Mouse (Mus musculus) neural tube, embryonic 10.5 days (tissue): ENCODE data around the gene Vav3.

Experiments used
- DNase-seq: peaks from one replicate; pipeline ENCODE4 v3.0.0-alpha.2; 2017; ENCODE audit warnings: low spot score; ENCODE audit errors: extremely low spot score

Gene Vav3

DNA sequence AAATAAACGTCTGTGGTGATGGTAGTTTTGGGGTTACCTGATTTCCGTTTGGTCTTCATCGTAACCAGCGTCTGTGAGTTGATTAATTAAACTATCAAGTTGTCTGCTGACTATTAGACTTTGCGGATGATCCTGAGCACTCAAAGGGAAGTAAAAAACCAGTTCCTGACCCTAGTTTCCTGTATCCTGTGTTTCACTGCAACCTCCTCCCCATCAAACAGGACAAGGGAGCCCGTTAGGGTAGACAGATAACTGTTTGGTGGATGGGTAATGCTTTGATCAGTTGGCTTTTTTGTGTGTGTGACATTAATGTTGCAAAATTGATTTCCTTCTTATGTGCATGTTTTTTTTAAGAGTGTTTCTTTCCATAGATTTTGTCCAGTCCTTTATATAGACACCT is 12.2 kb downstream of the Vav3 start:
- no peak for DNase-seq

DNA sequence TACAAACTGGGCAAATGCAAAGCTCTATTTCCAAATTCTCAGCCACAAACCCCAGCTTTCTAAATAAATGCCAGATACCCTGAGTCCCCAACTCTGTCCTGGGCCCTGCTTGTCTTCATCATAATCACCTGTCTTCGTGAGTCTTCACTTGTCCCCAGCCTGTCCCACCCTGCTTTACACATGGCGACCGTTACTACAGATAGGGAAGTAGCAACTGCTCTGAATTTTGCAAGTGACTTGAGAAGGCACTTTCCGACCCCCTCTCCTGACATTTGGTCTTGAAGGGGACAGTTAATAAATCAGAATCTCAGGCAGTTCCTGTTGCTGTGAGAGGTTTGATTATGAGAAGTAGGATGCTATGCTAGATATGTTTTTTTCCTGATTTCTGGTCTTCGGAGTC is 13.4 kb downstream of the Vav3 start:
- DNase-seq, result no peak

DNA sequence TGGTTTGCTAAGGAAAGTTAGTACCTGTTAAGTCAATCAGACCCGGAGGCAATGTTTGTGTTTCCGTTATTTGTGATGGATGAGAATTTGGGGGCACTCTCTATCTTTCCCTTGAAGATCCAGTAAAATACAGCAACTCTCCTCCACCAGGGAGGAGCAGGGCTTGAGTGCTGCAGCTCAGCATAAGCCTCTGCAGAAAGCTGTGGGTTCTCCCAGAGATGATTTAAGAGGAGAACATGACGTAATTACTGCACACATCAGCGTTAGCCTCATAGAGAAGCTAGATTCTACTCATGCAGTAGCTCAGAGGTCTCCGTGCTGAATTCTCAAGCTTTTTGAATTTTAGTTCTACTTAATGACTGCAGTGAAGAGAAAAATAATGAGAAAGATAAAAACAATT is 14.7 kb downstream of the Vav3 start:
- no peak for DNase-seq

DNA sequence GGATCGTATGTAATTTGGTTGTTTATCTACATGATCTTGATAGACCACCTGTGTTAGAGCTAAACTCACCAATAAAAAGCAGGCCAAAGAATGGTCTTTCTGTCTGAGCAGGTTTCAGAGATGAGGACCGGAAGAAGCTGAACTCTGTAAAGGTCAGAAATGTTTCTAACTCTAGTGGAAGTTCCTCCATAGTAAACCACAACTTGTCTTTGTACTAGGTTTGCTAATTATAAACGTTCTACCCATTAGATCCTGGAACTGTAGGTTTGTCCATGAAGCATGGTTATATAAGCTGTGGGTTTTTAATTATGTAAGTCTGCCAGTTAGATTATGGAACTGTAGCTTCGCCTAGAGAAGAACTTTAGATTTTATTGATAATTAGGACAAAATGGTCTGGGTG is 20.3 kb downstream of the Vav3 start:
- DNase-seq, result no peak

DNA sequence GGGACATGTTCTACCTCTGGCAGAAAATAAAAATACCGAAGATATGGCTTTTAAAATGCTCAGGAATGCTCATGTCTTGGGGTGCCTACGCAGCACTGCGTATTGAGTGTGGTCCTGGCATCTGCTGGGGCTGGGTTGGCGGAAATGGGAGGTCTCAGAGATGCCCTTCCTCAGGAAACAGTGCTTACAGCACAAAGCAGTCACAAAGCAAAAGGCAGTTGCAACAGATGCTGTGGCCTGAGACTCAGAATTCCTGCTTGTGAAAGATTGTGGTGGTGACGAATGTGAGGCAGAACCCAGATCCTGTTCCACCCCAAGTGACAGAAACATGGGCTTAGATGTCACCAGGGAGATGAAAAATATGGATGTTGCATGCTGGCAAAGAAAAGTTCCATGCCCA is 21.4 kb downstream of the Vav3 start:
- DNase-seq, result no peak

DNA sequence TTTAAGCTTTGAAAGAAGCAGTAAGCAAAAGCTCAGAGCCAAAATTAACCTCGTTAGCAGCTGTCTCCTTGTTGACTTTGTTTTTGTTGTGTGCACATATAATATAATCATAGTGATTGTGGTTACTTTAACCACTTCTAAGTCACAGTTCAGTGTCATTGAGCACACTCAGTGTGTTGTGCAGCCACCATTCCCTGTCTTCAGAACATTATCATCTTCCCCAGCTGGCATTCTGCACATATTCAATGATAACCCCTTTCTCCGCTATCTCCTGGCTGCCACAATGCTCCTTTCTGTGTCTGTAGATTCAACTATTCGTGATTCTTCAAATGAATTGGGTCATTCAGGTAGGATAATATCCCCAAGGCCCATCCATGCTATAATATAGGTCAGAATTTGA is 21.9 kb downstream of the Vav3 start:
- DNase-seq, result no peak

DNA sequence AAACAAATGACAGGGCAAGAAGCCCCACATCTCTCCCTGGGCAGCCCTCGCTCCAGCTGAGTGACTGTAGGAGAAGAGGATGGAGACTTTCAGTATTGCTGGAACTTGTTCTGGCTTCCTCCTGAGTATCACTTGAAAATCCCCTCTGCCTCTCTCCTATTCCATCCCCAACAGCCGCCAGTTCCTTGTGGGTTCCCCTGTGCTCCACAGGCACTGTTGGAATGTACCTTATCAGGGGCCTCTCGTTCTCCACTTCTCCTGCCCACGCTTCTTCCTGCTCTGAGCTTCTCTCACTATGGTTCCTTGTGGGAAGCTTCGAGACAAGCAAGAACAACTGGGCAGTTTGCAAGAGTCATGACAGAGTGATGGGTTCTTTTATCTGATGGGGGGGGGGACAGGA is 23.1 kb downstream of the Vav3 start:
- DNase-seq, result no peak

DNA sequence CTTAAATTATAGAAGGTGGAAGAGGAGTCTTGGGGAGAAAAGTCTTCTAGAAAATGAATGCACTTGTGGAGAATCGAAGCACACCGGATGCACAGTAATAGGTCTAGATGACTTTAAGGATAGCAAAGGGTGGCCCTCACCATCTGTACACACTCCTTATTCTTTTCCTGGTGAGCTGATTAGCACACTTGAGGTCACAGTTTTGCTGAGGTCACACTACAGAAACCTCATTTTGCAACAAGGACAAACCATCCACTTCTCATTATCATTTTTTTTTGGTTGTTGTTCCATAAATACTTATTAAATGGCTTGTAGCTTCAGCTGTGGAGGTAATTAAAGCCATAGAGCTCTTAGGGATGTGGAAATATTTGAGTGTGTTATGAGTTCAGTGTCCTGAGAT is 25.4 kb downstream of the Vav3 start:
- DNase-seq, result no peak

DNA sequence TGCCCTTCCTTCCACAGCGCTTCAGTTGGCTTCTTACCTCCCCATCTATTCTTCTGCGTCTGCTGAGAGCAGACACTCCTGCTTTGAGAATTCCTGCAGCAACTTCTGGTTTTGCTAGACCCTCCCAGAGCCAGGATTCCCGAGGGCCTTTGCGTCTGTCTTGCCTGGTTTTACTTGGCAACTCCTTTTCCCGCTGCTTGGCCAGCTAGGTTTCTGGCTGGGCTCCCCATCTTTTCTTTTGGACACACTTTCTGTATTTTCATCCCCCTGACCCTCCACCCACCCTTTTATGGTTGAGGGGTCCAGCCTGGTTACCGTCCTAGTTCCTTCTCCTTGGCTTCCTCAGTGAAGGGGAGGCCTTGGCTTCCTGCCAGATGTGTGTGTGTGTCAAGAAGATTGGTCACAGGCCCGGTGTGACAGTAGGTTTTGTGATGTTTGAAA is 26.0 kb downstream of the Vav3 start:
- DNase-seq, result no peak

DNA sequence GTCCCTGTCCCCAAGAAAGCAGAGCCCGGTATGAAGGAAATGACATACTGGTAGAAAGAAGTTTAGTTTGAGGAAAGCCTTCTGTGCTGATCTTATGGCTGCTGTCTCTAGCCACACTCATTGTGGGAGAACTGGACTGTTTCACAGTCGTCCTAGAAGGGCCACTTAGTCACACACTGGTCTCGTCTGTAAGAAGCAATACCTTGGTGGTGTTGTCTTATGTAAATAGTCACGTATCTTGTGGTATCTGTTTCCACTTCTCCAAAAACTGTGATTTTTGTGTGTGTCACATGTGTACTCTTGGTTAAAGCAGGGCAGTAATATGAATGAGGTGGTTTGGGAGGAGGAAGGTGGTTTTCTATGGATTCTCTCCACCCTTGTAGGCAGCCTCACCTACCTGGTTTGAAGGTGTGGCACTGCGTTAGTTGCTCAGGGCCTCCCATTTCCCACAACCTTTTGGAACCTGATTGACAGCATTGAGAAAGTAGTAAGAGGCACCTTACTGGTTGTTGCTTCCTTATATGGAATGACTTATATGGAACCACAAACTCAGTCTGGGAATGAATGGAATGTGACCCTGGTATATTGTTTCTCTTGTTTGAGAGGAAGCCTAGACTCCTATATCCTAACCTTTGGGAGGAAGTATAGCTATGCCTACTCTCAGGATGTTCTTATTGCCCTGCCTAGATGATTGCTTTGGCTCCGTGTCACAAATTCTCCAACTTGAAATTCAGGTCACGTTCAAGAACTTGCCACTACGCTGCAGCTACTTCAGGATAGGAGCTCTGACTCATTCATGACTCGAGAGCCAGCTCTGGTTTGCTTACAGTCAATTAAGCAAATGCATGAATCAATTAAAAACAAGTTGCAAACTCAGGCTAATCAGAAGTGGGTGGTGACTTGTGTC is 28.2 kb downstream of the Vav3 start:
- DNase-seq, result no peak

DNA sequence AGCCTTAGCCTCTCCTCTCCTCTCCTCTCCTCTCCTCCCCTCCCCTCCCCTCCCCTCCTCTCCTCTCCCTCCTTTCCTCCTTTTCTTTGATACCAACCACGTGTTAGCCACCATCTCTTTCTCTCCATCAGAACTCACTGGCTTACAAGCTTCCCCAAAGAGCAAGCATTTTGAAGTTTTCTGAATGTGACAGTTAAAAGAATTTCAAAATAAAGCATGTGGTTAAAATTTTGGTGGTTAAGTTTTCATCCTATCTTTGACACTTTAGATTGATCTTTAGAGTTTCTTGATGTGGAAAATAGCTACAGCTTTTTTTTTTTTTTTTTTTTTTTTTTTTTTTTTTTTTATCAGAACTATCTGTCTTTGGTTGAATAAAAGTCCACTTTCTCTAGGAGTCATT is 31.1 kb downstream of the Vav3 start:
- DNase-seq, result no peak

DNA sequence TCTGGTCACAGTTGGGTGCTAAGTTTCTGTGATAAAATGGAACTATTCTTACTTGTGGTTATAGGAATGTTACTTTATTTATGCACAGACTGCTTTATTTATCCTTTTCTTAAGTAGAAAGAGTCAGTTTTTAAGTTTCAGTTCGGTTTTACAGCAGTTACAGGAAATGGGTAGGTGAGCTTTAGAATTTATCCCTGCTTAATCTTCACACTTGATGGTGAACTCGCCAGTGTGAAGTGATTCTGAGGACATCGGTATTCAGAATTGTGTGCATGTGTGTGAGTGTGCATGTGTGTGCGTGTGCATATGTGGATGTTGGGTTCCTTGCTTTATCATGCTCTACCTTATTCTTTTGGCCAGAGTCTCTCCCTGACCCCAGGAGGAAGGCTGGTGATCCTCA is 32.2 kb downstream of the Vav3 start:
- no peak for DNase-seq

DNA sequence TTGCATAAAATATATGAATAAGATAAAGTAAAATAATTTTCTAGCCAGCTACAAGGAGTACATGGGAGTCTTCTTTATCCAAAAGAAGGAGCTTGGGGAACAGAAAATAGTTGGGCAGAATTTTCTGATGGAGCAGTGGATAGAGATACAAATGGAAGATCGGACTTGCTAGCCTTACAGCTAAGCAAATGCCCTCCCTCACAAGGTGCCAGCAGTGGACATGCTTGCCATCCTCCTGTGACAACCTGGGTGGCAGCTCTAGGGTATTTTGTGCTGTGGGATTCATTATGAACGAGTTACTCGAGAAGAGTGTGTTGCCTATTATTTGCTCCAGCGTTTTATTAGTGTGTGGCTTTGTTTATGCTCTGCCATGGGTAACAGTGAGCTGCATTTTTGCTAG is 37.8 kb downstream of the Vav3 start:
- no peak for DNase-seq

DNA sequence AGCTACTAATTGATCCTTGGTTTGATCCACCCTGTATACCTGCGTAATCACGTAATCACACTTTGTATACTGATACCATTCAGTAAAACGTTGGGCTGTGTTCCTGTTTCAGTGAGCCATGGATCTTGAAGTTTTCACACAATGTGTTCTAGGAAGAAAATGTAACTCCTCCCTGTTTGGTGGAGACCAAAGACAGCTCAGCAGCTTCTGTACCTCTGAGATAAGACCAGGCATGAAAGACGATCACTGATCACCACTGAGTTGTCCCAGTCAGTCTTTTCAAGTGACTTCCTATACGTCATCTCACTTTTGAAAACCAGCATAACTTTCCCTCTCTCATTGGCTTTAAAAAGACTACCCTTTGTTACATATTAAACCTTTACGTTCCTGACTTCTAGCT is 38.2 kb downstream of the Vav3 start:
- no peak for DNase-seq

DNA sequence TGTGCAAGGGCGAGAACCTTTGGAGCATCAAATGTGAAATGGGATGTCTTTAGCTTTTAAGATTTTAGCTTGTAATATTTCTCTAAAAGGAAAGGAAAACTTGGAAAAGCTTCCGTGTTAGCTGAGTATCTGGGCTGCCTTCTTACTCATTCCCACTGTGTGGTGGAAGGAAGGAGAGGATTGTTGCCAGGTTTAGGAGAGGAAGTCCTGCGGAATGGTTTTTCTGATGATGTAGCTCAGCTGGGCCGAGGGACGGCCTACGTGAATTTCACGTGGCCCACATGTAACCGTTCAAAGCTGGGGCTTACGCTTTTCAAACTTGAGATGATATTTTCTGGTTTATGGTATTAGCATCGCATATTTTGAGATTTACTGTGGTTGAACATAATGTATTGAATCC is 48.3 kb downstream of the Vav3 start:
- no peak for DNase-seq

DNA sequence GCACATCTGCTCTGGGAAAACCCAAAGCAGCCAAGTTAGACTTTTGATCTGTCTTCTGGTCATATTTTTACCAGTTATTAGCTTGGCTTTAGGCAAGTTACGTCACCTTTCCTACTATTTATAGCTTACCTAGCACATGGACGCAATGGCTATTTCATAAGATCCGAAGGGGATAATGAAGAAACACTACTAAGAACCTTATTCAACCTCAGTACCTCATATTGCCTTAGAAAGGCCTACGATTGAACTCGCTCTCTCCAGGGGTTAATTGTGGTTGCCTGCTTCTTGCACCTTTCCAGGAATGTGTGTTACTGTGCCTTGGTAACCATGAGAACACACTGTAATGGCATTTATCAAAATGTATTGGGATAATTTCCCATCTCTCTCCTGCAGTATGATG is 61.1 kb downstream of the Vav3 start:
- DNase-seq, result no peak

DNA sequence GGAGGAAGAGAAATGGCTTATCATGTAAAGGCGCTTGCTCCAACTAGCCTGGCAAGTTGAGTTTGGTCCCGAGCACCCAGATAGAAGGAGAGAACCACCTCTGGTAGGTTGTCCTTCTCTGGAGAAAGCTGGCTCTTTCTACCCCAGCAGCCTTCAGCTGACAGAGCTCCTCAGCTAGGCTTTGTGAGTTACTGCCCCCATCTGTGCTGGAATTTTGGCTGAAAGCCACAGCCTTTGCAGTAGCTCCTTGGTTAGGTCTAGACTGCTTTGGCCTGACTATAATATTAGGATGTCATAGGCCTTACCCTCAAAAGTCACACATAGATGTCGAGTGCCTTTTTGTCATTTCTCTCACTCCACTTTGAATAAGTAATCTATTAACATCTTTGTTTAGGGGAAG is 70.8 kb downstream of the Vav3 start:
- no peak for DNase-seq

DNA sequence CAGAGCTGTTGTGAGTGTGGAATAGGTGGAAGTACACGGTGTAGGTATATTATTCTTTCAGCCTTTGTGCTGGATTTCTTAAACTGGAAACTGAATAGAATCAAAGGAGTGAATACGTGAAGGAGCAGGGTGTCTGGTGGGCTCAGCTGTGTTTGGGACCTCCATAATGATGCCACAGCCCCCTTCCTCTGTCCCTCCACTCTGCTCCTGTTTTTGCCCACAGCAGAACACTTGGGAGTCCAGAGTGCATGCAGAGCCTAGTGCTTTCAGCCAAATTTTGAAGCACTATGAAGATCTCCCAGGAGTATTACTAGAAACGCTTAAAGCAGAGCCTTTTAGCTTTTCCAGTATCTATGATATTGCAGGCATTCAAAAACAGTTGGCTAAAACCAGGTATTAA is 80.0 kb downstream of the Vav3 start:
- no peak for DNase-seq

DNA sequence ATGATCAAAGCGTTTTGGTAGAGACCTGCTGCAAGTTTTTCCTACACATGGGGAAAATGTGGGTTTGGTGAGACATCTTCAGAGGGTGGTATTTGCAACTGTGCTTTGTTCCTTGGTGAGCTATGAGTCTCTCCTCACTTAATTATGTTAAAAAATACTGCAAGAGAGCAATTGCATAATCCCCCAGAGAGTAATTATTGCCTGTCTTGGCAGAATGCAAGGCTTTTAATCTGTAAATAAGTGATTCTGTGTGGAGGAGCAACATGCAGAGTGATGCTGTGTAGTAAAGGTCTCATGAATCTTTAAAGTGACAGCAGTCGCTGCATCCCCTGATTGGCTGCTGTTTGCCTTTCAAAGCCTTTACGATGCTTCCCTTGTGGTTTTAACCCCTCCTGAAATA is 80.6 kb downstream of the Vav3 start:
- no peak for DNase-seq

DNA sequence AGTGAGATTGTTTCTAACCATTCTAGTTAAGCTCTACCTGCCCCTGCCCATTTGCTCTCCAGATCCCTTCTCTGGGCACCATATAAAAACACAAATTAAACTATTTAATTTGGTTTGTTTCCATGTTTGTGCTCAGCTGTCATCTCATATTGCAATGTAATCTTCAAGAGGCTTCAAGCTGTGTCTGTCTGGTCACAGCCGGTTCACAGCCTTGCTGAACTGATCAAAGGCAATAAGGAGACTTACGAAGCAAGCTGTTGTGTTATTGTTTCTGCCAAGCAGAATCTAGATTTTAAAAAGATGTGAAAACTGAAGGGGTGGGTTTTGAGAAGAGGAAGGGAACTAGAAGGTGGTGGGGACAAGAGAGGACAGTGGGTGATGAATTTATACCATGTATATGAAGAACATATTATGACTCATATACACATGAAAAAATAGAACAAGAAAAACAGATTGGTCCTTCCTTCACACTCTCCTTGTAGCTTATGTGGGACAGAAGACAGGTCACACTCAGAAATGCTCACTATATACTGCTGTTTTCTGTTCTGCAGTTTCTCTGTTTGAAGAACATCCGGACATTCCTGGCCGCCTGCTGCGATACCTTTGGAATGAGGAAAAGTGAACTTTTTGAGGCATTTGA is 83.1 kb downstream of the Vav3 start:
- DNase-seq, result no peak

DNA sequence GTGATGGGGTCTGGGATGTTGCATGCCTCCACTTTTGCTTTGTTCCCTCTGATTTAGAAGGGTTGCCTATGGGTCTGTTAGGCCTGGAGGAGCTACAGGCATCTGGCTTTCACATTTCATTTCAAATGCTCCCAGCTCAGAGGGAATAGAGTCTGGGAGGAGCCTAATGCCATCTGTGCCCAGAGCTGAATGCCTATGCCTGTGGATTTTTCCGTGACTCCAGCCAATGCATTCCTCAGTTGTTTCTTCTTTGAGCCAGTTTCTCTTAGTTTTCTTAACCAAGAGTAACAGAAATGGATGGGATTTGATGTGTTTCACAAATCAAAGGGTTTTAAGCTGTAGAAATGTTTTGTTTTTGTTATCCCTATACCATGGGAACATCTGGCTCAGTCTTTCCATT is 90.8 kb downstream of the Vav3 start:
- no peak for DNase-seq

DNA sequence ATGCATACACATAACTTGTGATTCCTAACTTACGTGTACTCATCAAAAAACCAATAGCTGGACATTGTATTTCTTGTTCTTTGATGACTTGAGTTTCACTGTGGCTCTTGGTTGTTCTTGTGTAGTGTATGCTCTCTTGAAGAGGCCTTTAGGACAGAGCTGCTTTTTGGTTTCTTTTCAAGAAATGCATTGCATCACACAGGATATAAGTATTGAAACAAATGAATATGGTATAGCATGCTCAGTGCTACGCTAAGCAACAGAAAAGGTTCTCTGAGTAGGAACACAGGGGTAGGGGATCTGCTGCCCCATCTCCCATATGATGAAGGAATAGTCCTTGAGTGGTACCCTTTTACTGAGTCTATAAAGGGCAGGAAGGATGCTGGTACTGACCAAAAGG is 98.1 kb downstream of the Vav3 start:
- DNase-seq, result no peak

DNA sequence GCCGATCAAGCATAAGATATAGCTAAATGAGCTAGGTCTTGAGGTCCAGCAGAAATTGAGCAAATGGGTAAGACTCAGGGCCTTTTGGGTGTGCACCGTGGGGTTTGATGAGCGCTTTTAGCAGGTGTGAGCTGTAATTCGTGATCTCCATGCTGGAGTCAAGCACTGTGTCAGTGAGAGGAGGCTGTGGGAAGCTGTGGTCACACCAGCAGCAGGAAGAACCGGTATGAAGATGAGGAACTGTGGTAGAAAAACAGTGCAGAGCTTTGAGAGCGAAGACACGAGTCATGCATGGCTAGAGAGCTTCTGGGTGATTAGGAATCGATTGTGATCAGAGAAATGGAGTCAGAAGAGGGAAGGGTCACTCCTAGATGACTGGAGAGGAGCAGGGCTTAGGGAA is 98.8 kb downstream of the Vav3 start:
- DNase-seq, result no peak
